Mouse (Mus musculus): ENCODE measurements around the gene Lsmem1.
"Not testable (repeated sequence)": the region's sequence is repeated elsewhere in the genome, so short reads cannot be mapped to it uniquely, and the experiment has no call there.

The Lsmem1 gene

DNA sequence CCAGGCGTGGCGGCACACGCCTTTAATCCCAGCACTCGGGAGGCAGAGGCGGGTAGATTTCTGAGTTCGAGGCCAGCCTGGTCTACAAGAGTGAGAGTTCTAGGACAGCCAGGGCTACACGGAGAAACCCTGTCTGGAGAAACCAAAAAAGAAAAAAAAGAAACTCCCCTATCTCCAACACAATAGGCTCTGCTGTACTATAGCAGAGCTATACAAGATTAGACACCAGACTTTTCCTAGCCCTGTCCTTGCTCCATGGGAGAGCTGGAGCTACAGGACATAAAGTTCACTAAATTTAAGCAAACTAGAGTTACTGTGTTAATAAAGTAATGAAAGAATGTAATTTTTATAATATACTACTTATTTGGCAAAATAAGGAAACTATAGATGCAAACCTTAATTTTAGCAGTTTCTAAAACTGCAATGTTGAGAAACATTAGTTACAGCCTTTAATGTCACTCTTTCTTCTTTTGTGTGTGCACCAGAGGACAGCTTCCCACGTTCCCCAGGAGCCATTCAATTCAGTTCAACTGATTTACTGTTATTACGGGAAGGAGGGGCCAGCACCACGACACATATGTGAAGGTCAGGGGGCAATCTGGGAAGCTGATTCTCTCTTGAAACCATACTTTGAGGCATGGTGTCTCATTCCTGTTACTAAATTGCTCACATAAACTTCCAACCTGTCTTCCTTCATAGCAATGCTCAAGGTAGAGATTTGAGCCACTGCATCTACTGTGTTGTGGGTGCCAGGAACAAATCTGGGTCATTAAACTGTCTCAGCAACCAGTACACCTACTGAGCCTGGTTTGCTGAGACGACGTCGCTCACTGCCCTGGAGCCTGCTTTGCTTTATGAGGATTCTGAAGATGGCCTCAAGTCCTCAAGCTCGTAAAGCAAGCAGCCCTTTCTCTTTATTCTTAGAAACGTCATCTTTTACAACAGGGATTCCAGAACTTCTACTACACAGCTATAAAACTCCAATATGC, 15.9 kb upstream of the Lsmem1 start:
- no peak for DNase-seq (ENCODE audit: low spot score)

DNA sequence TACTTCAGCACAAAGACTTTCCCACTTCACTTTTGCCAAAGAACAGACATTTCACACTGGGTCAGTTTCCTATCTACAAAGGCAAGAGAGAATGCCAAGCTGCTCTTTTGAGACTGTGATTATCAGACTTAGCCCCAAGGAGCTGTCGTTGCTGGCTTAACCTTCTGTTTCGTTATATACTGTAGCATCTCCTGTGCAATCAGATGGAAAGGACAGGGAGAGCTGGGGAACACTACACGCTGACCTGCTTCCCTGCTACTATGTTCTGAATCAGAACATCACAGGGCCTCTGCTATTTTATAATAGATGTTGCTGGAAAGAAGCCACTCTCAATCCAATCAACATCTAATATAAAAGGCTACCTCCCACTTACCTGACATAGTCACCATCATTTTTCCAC, 9.8 kb upstream of the Lsmem1 start:
- DNase-seq (ENCODE audit: low spot score), result no peak

- no peak for DNase-seq (ENCODE audit: low spot score)
These were observed 8.6 kb upstream of the Lsmem1 start for GRCm38 (mm10) chr12:40207909-40208308.

DNA sequence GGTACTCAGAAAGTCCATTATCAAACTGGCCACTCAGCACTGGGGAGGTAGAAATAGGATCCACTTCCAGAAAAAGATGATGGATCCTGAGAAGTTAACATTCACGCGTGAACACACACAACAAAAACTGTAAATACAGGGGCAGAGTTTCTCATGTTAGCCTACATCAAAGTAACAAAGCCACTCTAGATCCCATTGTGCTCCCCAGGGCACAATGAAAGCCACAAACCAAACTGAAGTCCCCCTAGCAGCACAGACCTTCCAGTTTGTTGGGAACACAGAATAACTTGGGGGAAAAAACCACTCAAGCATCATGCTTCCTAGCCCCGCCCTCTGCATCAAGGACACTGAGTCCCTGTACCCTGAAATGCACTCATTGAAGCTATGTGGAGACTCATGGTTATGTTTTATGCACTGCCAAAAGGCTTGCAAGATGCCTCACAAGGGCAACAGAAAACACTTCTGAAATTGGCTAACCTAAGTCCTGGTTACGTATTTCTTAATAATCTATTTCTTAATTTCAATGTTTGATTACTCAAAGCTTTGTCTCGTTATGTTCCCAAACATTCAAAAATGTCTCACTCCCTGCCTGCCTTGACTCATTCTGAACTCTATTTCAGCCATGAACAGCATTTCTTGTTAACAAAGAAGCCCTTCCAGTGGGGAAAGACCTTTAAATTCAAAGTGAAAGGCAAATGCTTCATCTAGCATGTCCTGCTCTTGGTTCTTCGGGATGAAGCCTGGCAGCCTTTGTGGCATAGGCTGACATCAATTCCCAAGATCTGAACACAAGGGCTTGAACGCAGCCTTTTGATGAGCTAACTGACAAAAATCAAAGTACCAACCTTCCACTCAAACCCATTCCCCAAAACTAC, 3.1 kb upstream of the Lsmem1 start:
- no peak for DNase-seq (ENCODE audit: low spot score)

GRCm38 (mm10) chr12:40200484-40201235, 1.4 kb upstream of the Lsmem1 start:
- no peak for DNase-seq (ENCODE audit: low spot score)

DNA sequence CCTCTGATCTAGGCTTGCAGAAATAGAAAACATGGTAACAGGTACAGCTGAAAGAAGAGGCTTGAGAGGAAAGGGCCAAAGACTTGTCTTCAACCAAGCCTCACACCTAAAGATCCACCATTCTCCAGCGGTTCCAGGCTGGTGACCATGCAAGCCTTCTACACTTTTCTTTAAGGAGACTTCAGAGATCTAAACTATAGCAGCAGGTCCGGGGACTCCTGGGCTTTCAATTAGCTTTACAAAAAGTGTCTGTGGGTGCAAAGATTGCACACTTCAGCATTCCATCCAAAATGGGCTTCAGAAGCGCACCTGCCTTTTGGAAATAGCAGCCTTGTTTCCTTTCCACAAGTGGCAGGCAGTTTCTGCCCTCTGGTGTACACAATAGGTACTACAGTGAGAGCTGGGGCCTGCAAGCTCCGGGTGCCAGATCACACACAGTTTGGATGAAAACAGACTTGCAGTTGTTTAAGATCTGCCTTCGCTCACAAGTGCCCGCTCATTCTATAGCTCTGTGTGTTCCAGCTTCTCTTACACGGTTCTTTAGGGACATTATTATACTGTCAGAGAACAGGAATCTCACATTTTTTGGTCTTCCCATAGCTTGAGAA, 609 bp upstream of the Lsmem1 start:
- peak; percentile 44 for DNase-seq (ENCODE audit: low spot score)

DNA sequence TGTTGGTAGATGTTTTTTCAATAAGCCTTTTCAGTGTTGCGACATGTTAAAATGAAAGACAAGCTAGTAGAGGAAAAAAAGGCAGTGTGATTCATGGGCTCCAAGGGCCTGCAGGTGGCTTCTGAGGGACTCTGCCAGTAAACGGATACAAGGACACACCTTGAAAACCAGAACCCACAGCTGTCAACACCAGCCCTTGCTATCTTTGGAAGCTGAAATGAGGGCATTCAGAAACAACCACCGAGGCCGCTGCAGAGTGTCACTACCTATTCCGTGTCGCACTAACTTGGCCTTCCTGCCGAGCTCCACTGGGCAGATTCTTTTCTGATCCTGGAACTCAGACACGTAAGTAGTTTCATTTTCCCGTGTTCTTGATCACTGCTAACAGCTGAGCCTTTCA, 863 bp downstream of the Lsmem1 start:
- DNase-seq (ENCODE audit: low spot score), result no peak

DNA sequence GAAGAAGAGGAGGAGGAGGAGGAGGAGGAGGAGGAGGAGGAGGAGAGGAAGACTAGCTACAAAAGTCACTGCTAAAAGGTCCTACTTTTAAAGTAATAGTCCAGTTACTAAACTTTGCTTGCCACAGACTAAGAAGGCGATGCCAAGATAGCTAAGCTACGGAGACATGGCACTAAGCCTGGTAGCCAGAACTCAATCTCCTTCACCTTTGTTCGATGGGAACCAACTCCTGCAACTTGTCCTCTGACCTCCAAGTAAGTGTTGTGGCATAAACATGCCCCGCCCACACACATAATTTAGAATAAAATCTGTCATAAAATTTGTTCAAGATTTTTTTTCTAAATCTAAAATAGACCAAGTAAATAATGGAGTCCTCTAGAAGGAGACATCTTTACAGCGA, 1.3 kb downstream of the Lsmem1 start:
- no peak for DNase-seq (ENCODE audit: low spot score)

DNA sequence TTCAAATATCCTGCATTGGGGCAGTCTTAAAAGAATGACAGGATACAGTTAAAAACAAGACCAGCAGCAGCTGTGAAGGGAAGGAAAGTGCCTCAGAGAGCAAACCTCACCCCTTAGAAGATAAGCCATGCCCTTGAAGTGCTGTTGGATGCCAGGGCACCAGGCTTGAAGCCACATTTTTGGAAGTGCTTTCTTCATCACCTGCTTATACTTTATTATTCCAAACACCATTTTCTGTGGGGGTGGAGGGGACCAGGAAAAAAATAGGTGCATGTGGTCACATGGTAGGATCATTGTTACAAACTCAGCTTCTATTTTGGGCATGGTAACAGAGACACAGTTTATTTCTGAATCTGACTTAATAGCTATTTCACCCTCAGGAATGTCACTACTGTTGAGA, 1.8 kb downstream of the Lsmem1 start:
- DNase-seq (ENCODE audit: low spot score), result no peak

DNA sequence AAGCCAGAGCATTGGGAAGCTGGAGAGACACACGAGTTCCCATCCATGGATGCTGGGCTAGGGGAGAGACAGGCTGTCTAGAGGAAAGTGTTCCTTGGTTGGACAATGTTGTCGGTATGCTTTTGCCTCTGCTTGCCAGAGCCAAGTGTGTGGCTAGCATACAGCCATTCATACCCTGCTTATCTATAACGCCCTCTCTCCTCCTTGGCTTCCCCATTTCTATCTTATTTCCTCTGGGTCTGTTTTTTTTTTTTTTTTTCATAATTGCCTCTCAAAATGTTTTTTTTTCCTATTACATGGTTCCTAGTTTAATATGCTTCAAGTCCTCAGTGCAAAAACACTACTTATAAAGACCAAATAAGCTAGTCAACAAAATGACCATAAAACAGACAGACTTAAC, 13.8 kb downstream of the Lsmem1 start:
- DNase-seq (ENCODE audit: low spot score), result no peak

GRCm38 (mm10) chr12:40177089-40177488, 22.2 kb downstream of the Lsmem1 start:
- peak; percentile 25 for DNase-seq (ENCODE audit: low spot score)

DNA sequence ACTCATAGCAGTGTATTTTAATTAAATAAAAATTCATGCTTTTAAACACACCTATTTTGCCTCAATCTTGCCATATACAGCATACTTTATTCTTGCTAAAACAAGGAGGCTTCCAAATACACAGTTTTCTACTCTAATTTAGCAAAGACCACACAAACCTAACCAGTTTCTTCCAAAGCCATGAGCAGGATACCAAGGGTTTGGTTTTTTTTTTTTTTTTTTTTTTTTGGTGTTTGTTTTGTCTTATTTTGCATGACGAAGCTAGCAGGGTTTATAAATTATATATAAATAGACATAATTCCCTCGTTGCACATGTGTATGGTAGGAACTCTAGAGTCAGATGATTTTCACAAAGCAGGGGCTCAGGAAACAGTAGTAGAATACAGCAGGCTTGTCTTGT, 23.1 kb downstream of the Lsmem1 start:
- DNase-seq (ENCODE audit: low spot score), result no peak

- DNase-seq (ENCODE audit: low spot score), result not testable (repeated sequence)
These were observed 24.1 kb downstream of the Lsmem1 start for GRCm38 (mm10) chr12:40175171-40175570.

DNA sequence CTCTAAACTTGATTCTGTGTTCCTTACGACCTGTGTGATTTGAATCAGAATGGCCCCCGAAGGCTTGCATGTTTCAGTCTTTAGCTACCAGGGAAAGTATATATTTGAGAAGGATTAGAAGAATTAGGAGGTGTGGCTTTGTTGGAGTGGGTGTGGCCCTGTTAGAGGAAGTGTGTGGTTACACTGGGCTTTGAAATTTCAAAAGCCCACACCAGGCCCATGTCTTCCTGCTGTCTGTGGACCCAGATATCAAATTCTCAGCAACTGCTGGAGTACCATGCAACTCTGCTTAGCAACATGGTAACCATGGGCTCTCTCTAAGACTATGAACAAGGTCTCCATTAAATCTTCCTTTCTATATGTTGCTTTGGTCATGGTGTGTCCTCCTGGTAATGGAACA, 27.7 kb downstream of the Lsmem1 start:
- no peak for DNase-seq (ENCODE audit: low spot score)

DNA sequence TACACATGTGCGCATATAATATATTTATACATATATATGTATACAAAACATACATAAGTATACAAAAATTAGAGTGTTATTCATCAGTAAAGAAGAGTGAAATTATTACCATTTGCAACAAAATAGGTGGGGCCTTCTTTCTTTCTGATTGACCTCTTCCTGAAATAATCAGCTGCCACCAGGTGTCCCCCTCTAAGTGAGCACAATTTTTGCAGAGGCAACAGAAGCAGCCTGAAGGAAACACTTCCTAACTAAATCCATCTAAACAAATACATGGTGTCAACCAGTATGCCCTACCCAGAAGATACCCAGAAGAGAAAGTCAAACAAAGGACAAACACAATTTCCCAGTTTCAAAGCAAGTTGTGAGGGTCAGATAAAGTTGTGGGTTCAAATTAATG, 29.6 kb downstream of the Lsmem1 start:
- DNase-seq (ENCODE audit: low spot score), result no peak

DNA sequence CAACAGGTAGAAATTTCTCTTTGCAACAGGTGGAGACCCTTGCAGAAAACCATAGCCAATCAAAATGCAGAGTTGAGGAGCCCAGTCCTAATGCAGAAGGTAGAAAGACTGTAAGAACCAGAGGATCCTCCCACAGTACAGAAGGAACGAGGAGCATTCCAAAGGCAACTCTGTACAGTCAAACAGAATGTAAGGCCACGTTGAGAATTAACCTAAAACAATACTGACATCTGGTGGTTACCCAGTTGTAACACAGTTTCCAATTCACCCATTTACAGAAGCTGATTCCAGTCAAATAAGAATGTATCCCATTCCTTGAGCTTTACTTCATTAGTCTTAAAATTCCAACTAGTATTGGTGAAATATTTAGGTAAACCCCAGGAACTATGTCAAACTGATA, 34.7 kb downstream of the Lsmem1 start:
- DNase-seq (ENCODE audit: low spot score), result peak; percentile 7

DNA sequence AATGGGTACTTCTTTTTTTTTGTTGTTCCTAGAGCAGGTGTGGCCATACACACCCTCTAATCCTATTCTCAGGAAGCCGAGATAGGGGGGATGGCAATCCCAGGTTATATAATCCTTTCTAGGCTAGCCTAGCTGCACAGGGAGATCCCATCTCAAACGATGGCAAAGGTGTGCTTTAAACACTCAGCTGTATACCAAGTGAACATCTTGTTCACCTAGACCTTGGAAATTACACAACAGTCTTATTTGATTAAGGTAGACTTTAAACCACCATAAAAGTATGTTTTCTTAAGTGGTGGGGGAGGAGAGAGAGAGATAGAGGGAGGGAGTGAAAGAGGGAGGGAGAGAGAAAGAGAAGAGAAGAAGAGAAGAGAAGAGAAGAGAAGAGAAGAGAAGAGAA, 38.5 kb downstream of the Lsmem1 start:
- DNase-seq (ENCODE audit: low spot score), result no peak

GRCm38 (mm10) chr12:40154188-40154587, 45.1 kb downstream of the Lsmem1 start:
- no peak for DNase-seq (ENCODE audit: low spot score)

GRCm38 (mm10) chr12:40152353-40153069, 46.8 kb downstream of the Lsmem1 start:
- DNase-seq (ENCODE audit: low spot score), result no peak

DNA sequence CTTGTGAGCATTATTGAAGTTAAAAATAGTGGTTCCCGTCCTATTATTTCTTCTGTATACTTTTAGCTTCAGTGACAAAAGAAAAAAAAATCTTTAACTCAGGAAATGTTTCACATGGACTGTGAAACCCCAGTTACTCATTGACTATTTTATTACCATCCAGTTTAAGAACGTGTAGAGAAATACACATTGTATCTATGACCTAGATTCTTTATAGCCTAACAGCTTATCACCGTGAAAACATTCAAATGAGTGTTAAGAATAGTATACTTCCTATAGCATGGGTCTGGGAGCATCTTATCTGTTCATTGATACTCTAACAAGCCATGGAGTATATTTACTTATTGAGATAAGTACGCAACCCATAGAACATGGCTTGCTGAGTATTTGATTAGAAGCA, 52.0 kb downstream of the Lsmem1 start:
- DNase-seq (ENCODE audit: low spot score), result no peak

GRCm38 (mm10) chr12:40146510-40146909, 52.8 kb downstream of the Lsmem1 start:
- no peak for DNase-seq (ENCODE audit: low spot score)

All from c-Kit-positive CD71-positive TER-119-positive erythroid progenitor cells, embryonic 14.5 days (primary cell).